ENCODE assay signal across 9 mouse cellular contexts in the genomic region with DNA sequence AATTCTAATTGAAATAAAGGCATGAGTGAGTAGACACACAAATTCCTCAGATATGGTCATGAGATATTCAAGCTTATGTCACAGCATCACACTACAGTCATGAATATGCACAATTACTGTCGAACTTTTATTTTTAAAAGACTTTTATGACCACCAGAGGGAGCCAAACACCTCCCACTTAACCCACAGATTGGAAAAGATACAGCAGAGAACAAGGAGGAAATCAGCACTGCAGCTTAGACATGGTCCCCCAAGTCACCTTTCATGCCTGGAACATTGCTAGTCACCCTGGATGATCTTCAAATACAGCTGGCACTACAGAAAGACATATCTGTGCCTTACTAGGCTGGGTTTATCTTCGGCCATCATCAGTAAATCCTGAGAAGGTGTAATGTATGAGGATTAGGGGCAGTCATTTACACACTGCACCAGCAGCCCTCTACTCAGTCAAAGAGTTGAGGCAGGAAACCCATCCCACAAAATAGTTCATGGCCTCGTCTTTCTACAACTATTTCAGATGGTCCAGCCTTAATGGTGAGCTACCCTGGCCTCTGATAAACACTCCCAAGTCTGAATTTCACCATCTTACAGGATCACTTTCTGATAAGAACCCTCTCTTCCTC.
A peak's percentile ranks its signal among the peaks of the same experiment; 100 is the strongest.
DNase-seq lines count a peak whose midpoint lies in the region; ATAC-seq lines count a peak whose summit lies in the region.
"Had no signal": no experiment of that assay in that cellular context is flagged by ENCODE, and none has a peak within 500 bp of the region (broad histone marks: within the 10 kb centered on the region; RNA-seq: fewer than 3 reads in every experiment).

No protein-coding gene starts in this region.

- no peaks in the 10 kb centered on the region for H3K27me3 ChIP-seq in hindbrain, embryonic 16.5 days (replicated peaks; ENCODE audit: control insufficient read depth, insufficient read depth, low read length)
- H3K27me3 ChIP-seq in midbrain, embryonic 12.5 days, result no peaks in the 10 kb centered on the region

- no peak overlapping the region for H3K4me3 ChIP-seq in hindbrain, embryonic 16.5 days (ENCODE audit: low read length)
- no peak overlapping the region for H3K4me3 ChIP-seq in midbrain, embryonic 12.5 days
- H3K4me3 ChIP-seq: heart, embryonic 15.5 days had no signal

- H3K36me3 ChIP-seq in hindbrain, embryonic 16.5 days (ENCODE audit: control insufficient read depth, insufficient read depth, low read length), result no peaks in the 10 kb centered on the region
- no peaks in the 10 kb centered on the region for H3K36me3 ChIP-seq in midbrain, embryonic 12.5 days
- H3K36me3 ChIP-seq: heart, embryonic 15.5 days had no signal

- H3K4me2 ChIP-seq in hindbrain, embryonic 16.5 days (ENCODE audit: low read length), result no peak overlapping the region
- H3K4me2 ChIP-seq in midbrain, embryonic 12.5 days (replicated peaks), result no peak overlapping the region
- H3K4me2 ChIP-seq: heart, embryonic 15.5 days had no signal

- H3K4me1 ChIP-seq in hindbrain, embryonic 16.5 days (ENCODE audit: control insufficient read depth, insufficient read depth, low read depth, low read length), result no peaks in the 10 kb centered on the region
- no peaks in the 10 kb centered on the region for H3K4me1 ChIP-seq in midbrain, embryonic 12.5 days
- H3K4me1 ChIP-seq: heart, embryonic 15.5 days had no signal

- peak; percentile 5 to 56 for DNase-seq in frontal cortex, postnatal 36 days (ENCODE audit: low spot score in 2 of 2)
- DNase-seq in frontal cortex, postnatal 25 days (ENCODE audit: low spot score in 2 of 2), result no peak
- peak; percentile 32 for DNase-seq in right cerebral cortex, adult 18-20 months
- no peak for DNase-seq in right cerebral cortex, postnatal 36 days (ENCODE audit: low spot score in 2 of 2)
- no peak for DNase-seq in cerebellum, postnatal 25 days

- ATAC-seq in hindbrain, embryonic 16.5 days, result peak; percentile 81
- 0 out of 2 replicates have a peak, but pooled peaks have one; percentile 9 for ATAC-seq in midbrain, embryonic 12.5 days (ENCODE audit: low FRiP score, low read depth)
- ATAC-seq in CD4-positive, CD25-positive, alpha-beta regulatory T cell, adult 4 months, result no peak

- H3K27ac ChIP-seq in hindbrain, embryonic 16.5 days (ENCODE audit: low read depth, low read length), result no peak overlapping the region
- no peak overlapping the region for H3K27ac ChIP-seq in midbrain, embryonic 12.5 days (replicated peaks)
- H3K27ac ChIP-seq: heart, embryonic 15.5 days had no signal

- H3K9ac ChIP-seq in hindbrain, embryonic 16.5 days (ENCODE audit: low read depth, low read length), result no peak overlapping the region
- no peak overlapping the region for H3K9ac ChIP-seq in midbrain, embryonic 12.5 days (replicated peaks)
- H3K9ac ChIP-seq: heart, embryonic 15.5 days had no signal

- 42% methylated on average over 3 of the region's 3 CpGs for WGBS in hindbrain, embryonic 16.5 days
- WGBS in midbrain, embryonic 12.5 days, result 37% methylated on average over 3 of the region's 3 CpGs

- no peaks in the 10 kb centered on the region for H3K9me3 ChIP-seq in hindbrain, embryonic 16.5 days (ENCODE audit: control insufficient read depth, low read length)
- no peaks in the 10 kb centered on the region for H3K9me3 ChIP-seq in midbrain, embryonic 12.5 days
- H3K9me3 ChIP-seq: heart, embryonic 15.5 days had no signal

Comparison
In these comparisons a context has a peak if more than half of its experiments do, and no peak if none do; other contexts are left out.
1. DNase-seq: peak in frontal cortex, postnatal 36 days (2 of 2) and right cerebral cortex, adult 18-20 months (single experiment); none in frontal cortex, postnatal 25 days (0 of 2), right cerebral cortex, postnatal 36 days (0 of 2) and cerebellum, postnatal 25 days (0 of 2).